Mouse (Mus musculus): ENCODE measurements around the gene Arl6ip4. TPM values are rescaled to one million over a fixed set of nuclear protein-coding genes. Genes with fewer than 3 reads are reported as not detected.

Gene Arl6ip4
- polyA plus RNA-seq, 1 experiment = 28.2 TPM

DNA sequence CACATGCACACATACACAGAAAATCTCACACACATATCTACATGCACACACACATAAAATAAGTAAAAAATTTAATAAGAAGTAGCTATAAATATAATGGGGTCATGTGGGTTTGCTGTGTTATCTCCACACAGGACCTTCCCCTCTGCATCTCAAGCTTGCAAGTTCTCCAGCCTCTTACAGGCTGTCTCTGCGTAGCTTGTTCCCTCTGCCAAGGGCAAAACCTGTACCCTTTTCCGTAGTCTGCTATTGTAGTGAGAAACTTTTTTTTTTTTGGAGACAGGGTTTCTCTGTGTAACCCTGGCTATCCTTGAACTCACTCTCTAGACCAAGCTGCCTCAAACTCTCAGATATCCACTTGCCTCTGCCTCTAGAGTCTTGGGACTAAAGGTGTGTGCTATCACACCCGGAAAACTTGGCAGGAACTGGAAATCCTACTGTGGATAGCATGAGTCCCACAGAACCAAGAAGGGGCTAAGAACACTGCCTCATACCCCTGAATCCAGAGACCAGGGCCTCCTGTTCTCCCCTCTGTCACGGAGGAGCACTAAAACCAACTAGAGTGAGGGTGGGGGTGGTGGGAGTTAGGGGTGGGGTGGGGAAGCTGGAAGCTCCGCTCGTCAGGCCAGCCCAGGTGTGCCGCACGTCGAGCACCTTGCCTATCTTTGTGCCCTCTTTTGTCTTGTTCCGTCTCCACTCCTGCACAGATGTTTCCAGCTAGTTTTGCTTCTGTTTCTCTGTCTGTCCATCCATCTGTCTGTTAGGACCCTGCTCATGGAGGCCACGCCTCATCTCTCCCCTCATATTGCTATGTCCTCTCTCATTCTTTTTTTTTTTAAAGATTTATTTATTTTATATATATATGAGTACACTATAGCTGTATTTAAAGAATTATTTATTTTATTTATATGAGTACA lies 15.5 kb upstream of the Arl6ip4 start:
- 90% methylated on average over 11 of the region's 11 CpGs for WGBS
- TF ChIP-seq POLR2A (IDR thresholded peaks at IDR 0.05; ENCODE audit: low read depth, low read length) (no peak), CTCF (IDR thresholded peaks at IDR 0.05; ENCODE audit: extremely low read depth, insufficient read depth, insufficient read length, insufficient replicate concordance) (no peak)

DNA sequence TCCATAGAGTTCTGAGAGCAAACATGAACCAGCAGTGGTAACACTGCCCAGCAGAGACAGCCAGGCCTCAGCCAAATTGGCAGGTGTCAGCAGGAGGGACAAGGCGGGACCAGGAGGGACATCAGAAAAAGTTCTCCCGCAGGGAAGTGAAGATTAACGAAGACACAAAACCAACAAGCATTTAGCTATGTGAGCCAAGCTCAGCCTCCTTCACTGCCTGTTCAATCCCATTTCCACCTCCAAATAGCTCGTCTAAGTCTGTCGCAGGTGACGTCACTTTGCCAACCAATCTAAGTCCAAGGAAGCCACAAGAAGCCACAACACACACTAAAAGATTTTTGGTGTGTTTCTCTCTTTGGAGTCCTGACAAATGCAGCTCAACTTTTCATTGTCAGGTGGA lies 13.6 kb upstream of the Arl6ip4 start:
- Histone ChIP-seq H3K4me3 (ENCODE audit: extremely low read depth, insufficient read depth, insufficient read length) (no peak overlapping the region), H3K36me3 (ENCODE audit: control insufficient read depth, insufficient read depth, low read length) (no peaks in the 10 kb centered on the region), H3K27me3 (ENCODE audit: control insufficient read depth, insufficient read depth, low read length) (no peaks in the 10 kb centered on the region), H3K4me1 (ENCODE audit: control insufficient read depth, insufficient read depth, insufficient read length) (no peaks in the 10 kb centered on the region), H3K27ac (ENCODE audit: insufficient read depth, low read length) (no peak overlapping the region)
- no peak for TF ChIP-seq CTCF (IDR thresholded peaks at IDR 0.05; ENCODE audit: extremely low read depth, insufficient read depth, insufficient read length, insufficient replicate concordance)
- TF ChIP-seq POLR2A (IDR thresholded peaks at IDR 0.05; ENCODE audit: low read depth, low read length) = no peak
- 88% methylated on average over 6 of the region's 6 CpGs for WGBS
- no peak for DNase-seq (ENCODE audit: low read depth in 1 of 2, low spot score in 2 of 2)

More for the DNA sequence above, 15.5 kb upstream of the Arl6ip4 start:
- Histone ChIP-seq H3K4me3 (ENCODE audit: extremely low read depth, insufficient read depth, insufficient read length) (no peak overlapping the region), H3K4me1 (ENCODE audit: control insufficient read depth, insufficient read depth, insufficient read length) (peaks cover 2% of the 10 kb centered on the region; the same call in 1 of the 2 replicates), H3K27ac (ENCODE audit: insufficient read depth, low read length) (no peak overlapping the region), H3K36me3 (ENCODE audit: control insufficient read depth, insufficient read depth, low read length) (no peaks in the 10 kb centered on the region), H3K27me3 (ENCODE audit: control insufficient read depth, insufficient read depth, low read length) (no peaks in the 10 kb centered on the region)
- no peak for DNase-seq (ENCODE audit: low read depth in 1 of 2, low spot score in 2 of 2)

GRCm38 (mm10) chr5:124103020-124103419 lies 12.9 kb upstream of the Arl6ip4 start:
- no peak for TF ChIP-seq POLR2A (IDR thresholded peaks at IDR 0.05; ENCODE audit: low read depth, low read length)
- no peak for TF ChIP-seq CTCF (IDR thresholded peaks at IDR 0.05; ENCODE audit: extremely low read depth, insufficient read depth, insufficient read length, insufficient replicate concordance)
- DNase-seq (ENCODE audit: low read depth in 1 of 2, low spot score in 2 of 2) = no peak
- H3K4me3 ChIP-seq (ENCODE audit: extremely low read depth, insufficient read depth, insufficient read length) = no peak overlapping the region
- 83% methylated on average over 3 of the region's 3 CpGs for WGBS
- H3K27ac ChIP-seq (ENCODE audit: insufficient read depth, low read length) = no peak overlapping the region
- H3K4me1 ChIP-seq (ENCODE audit: control insufficient read depth, insufficient read depth, insufficient read length) = no peaks in the 10 kb centered on the region
- no peaks in the 10 kb centered on the region for H3K27me3 ChIP-seq (ENCODE audit: control insufficient read depth, insufficient read depth, low read length)
- no peaks in the 10 kb centered on the region for H3K36me3 ChIP-seq (ENCODE audit: control insufficient read depth, insufficient read depth, low read length)

DNA sequence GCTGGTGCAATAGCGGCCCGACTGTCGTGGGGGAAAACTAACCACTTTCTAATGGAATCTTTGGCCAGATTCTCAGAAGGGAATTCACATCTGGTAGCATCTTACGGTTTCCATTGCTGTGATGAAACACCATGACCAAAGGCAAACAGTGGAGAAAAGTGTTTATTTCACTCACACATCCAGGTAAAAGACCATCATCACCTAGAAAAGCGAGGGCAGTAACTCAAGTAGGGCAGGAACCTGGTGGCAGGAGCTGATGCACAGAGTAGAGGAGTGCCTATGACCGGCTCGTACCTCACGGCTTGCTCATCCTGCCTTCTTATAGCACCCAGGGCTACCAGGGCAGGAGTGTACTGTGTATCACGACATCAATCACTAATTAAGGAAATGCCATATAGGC lies 12.3 kb upstream of the Arl6ip4 start:
- H3K27me3 ChIP-seq (ENCODE audit: control insufficient read depth, insufficient read depth, low read length) = no peaks in the 10 kb centered on the region
- no peak overlapping the region for H3K27ac ChIP-seq (ENCODE audit: insufficient read depth, low read length)
- 96% methylated on average over 9 of the region's 9 CpGs for WGBS
- no peak overlapping the region for H3K4me3 ChIP-seq (ENCODE audit: extremely low read depth, insufficient read depth, insufficient read length)
- TF ChIP-seq CTCF (IDR thresholded peaks at IDR 0.05; ENCODE audit: extremely low read depth, insufficient read depth, insufficient read length, insufficient replicate concordance) (no peak), POLR2A (IDR thresholded peaks at IDR 0.05; ENCODE audit: low read depth, low read length) (no peak)
- H3K4me1 ChIP-seq (ENCODE audit: control insufficient read depth, insufficient read depth, insufficient read length) = no peaks in the 10 kb centered on the region
- H3K36me3 ChIP-seq (ENCODE audit: control insufficient read depth, insufficient read depth, low read length) = no peaks in the 10 kb centered on the region
- DNase-seq (ENCODE audit: low read depth in 1 of 2, low spot score in 2 of 2) = no peak

GRCm38 (mm10) chr5:124111077-124111741 lies 4.7 kb upstream of the Arl6ip4 start:
- peaks cover 1% of the 10 kb centered on the region; the same call in 1 of the 2 replicates for H3K36me3 ChIP-seq (ENCODE audit: control insufficient read depth, insufficient read depth, low read length)
- WGBS = 19% methylated on average over 17 of the region's 17 CpGs
- H3K4me1 ChIP-seq (ENCODE audit: control insufficient read depth, insufficient read depth, insufficient read length) = peaks cover 12% of the 10 kb centered on the region; the same call in 1 of the 2 replicates
- no peaks in the 10 kb centered on the region for H3K27me3 ChIP-seq (ENCODE audit: control insufficient read depth, insufficient read depth, low read length)
- DNase-seq (ENCODE audit: low read depth in 1 of 2, low spot score in 2 of 2) = peak; percentile 31 to 33
- peak; percentile 69; the same call in 1 of the 2 replicates for TF ChIP-seq CTCF (IDR thresholded peaks at IDR 0.05; ENCODE audit: extremely low read depth, insufficient read depth, insufficient read length, insufficient replicate concordance)
- TF ChIP-seq POLR2A (IDR thresholded peaks at IDR 0.05; ENCODE audit: low read depth, low read length) = no peak
- peak overlapping the region; percentile 90 for H3K4me3 ChIP-seq (ENCODE audit: extremely low read depth, insufficient read depth, insufficient read length)
- peak overlapping the region; percentile 60 for H3K27ac ChIP-seq (ENCODE audit: insufficient read depth, low read length)

DNA sequence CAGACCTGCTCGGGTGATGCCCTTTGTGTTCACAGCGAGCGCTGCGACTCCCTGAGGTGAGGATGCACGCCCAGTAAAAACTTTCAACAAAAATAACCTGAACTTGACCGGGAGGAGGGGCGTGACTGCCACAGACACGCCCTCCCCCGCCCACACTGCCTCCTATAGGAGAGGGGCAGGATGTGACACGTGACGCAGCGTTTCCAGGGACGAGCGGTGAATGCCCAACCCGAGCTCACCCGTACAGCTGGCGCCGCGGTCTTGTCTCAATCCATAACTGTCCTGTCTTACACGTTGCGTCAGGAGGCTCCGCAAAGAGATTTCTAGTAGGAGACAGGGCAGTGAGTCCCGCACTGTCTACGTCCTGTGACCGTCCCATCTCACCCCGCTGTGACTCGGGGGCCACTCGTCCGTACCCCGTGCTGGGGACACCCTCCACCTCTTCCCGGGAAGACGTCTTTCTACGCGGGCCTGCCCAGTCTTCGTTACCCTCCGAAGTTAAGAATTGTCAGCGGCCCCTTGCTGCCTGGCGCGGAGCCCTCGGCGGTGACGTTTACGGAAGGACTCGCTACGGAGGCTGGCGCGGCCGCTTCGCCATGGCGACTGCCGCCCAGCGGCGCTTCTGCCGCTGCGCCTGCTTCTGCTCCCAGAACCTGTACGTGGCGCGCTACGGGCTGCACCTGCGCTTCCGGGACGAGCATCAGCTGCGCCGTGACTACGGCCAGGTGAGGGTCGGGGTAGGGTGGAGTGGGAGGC lies 4.0 kb upstream of the Arl6ip4 start, which contains the start of gene Ogfod2:
TSS of gene Ogfod2 (plus strand) at position 556 of the 756 bp plus-strand sequence.
- TF ChIP-seq POLR2A (IDR thresholded peaks at IDR 0.05; ENCODE audit: low read depth, low read length) (peak; percentile 55), CTCF (IDR thresholded peaks at IDR 0.05; ENCODE audit: extremely low read depth, insufficient read depth, insufficient read length, insufficient replicate concordance) (peak; percentile 22; the same call in 1 of the 2 replicates)
- peaks cover 1% of the 10 kb centered on the region; the same call in 1 of the 2 replicates for H3K36me3 ChIP-seq (ENCODE audit: control insufficient read depth, insufficient read depth, low read length)
- H3K4me1 ChIP-seq (ENCODE audit: control insufficient read depth, insufficient read depth, insufficient read length) = peaks cover 14% of the 10 kb centered on the region; the same call in 1 of the 2 replicates
- no peaks in the 10 kb centered on the region for H3K27me3 ChIP-seq (ENCODE audit: control insufficient read depth, insufficient read depth, low read length)
- peak; percentile 92 to 98 for DNase-seq (ENCODE audit: low read depth in 1 of 2, low spot score in 2 of 2)
- under 1% methylated on average over 66 of the region's 66 CpGs for WGBS
- peak within 1 kb of the TSS; percentile 94 for H3K27ac ChIP-seq (ENCODE audit: insufficient read depth, low read length)
- H3K4me3 ChIP-seq (ENCODE audit: extremely low read depth, insufficient read depth, insufficient read length) = peak within 1 kb of the TSS; percentile 90

Measured in spleen, adult 2 months (tissue).